Mouse (Mus musculus) CH12.LX (cell line): ENCODE data around the gene Cacnb3.
A peak's percentile ranks its signal among the peaks of the same experiment; 100 is the strongest.

ENCODE experiments used
- CTCF ChIP-seq, 2 experiments: IDR thresholded peaks in 1 of 2; conservative IDR thresholded peaks in 1 of 2; 2 replicates each; pipeline ENCODE4 v1.5.1; 2011 to 2012; ENCODE audit warnings: low read depth in 2 of 2, low read length in 2 of 2, improper control_type of control experiment in 1 of 2, inconsistent platforms in 1 of 2, mild to moderate bottlenecking in 1 of 2, moderate library complexity in 1 of 2
- EP300 ChIP-seq: IDR thresholded peaks from 2 replicates; pipeline ENCODE4 v1.6.1; 2011; ENCODE audit warnings: low read length, improper control_type of control experiment
- ETS1 ChIP-seq: conservative IDR thresholded peaks from 2 replicates; pipeline ENCODE4 v1.6.1; 2012; ENCODE audit warnings: low read depth, mild to moderate bottlenecking, inconsistent platforms, low read length, improper control_type of control experiment, moderate library complexity
- MAX ChIP-seq: IDR thresholded peaks from 2 replicates; pipeline ENCODE4 v1.6.1; 2011; ENCODE audit warnings: low read length, improper control_type of control experiment
- POLR2A ChIP-seq: IDR thresholded peaks from 2 replicates; pipeline ENCODE4 v1.6.1; 2011; ENCODE audit warnings: low read depth, mild to moderate bottlenecking, improper control_type of control experiment, low read length
- POLR2AphosphoS2 ChIP-seq: IDR thresholded peaks from 2 replicates; pipeline ENCODE4 v1.6.1; 2011; ENCODE audit warnings: low read depth, low read length, improper control_type of control experiment
- ZKSCAN1 ChIP-seq: IDR thresholded peaks from 2 replicates; pipeline ENCODE4 v1.6.1; 2012; ENCODE audit warnings: low read depth, inconsistent platforms, low read length, improper control_type of control experiment, borderline replicate concordance
- ZNF384 ChIP-seq: IDR thresholded peaks from 2 replicates; pipeline ENCODE4 v1.6.1; 2012; ENCODE audit warnings: low read depth, low read length, improper control_type of control experiment, inconsistent platforms

DNA sequence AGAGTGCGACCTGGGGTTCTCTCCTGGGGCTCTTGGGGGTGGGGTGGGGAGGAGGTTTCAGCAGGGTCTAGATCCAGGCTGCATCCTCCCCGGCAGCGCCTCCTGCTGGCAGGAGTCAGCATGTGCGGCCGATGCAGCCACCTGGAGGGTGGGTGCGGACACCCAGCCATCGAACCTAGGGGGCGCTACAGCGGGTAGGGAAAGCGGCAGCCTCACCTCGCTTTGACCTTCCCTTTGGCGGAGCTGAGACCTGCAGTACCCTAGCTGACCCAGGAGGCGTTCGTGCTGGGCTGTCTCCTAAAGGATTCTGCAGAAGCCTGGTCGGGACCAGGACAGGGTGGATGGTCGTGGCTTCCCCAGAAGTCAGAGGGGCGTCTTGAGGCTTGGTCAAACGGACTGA is 853 bp downstream of the Cacnb3 start:
- TF ChIP-seq EP300 (no peak), CTCF (conservative IDR thresholded peaks at IDR 0.05 in 1 of 2, IDR thresholded peaks at IDR 0.05 in 1 of 2; ENCODE audit: low read depth in 2 of 2, low read length in 2 of 2) (peak; percentile 76 to 99), ZKSCAN1 (no peak), POLR2AphosphoS2 (no peak), POLR2A (no peak), ETS1 (no peak), MAX (peak; percentile 49; the same call in 1 of the 2 replicates), ZNF384 (no peak)
